Mouse (Mus musculus) thymus, postnatal 4 days (tissue): ENCODE measurements around the gene Rag2.

Experiments
- DNase-seq: peaks from one replicate; pipeline ENCODE4 v3.0.0; 2021

Gene Rag2

GRCm38 (mm10) chr2:101624526-101624925 lies at the start of gene Rag2:
Gene Rag2 (plus strand): TSS chr2:101624718.
- DNase-seq: peak; percentile 81

- DNase-seq: peak; percentile 6
These were observed 47.3 kb upstream of the Rag2 start for GRCm38 (mm10) chr2:101577243-101577642.

GRCm38 (mm10) chr2:101580027-101580426 lies 44.5 kb upstream of the Rag2 start:
- peak; percentile 7 for DNase-seq

- no peak for DNase-seq
These were observed 44.1 kb upstream of the Rag2 start for GRCm38 (mm10) chr2:101580428-101580827.

GRCm38 (mm10) chr2:101580977-101581376 lies 43.5 kb upstream of the Rag2 start:
- DNase-seq: peak; percentile 15

GRCm38 (mm10) chr2:101581418-101581817 lies 43.1 kb upstream of the Rag2 start:
- DNase-seq: peak; percentile 61

- DNase-seq: peak; percentile 23
These were observed 33.2 kb upstream of the Rag2 start for GRCm38 (mm10) chr2:101591356-101591755.

GRCm38 (mm10) chr2:101592023-101592841 lies 32.3 kb upstream of the Rag2 start:
- DNase-seq: peak; percentile 28

GRCm38 (mm10) chr2:101592886-101593285 lies 31.6 kb upstream of the Rag2 start:
- peak; percentile 12 for DNase-seq

- peak; percentile 26 for DNase-seq
These were observed 29.8 kb upstream of the Rag2 start for GRCm38 (mm10) chr2:101594681-101595080.

GRCm38 (mm10) chr2:101597186-101597585 lies 27.3 kb upstream of the Rag2 start:
- DNase-seq: peak; percentile 52

- peak; percentile 13 for DNase-seq
These were observed 26.0 kb upstream of the Rag2 start for GRCm38 (mm10) chr2:101598190-101599181.

- DNase-seq: peak; percentile 65
These were observed 23.8 kb upstream of the Rag2 start for GRCm38 (mm10) chr2:101600703-101601102.

- DNase-seq: no peak
These were observed 21.4 kb upstream of the Rag2 start for GRCm38 (mm10) chr2:101603099-101603498.

GRCm38 (mm10) chr2:101608232-101608894 lies 16.2 kb upstream of the Rag2 start:
- DNase-seq: peak; percentile 81

- DNase-seq: no peak
These were observed 13.7 kb upstream of the Rag2 start for GRCm38 (mm10) chr2:101610861-101611260.

GRCm38 (mm10) chr2:101615464-101616305 lies 8.8 kb upstream of the Rag2 start:
- DNase-seq: no peak

GRCm38 (mm10) chr2:101618373-101618772 lies 6.1 kb upstream of the Rag2 start:
- no peak for DNase-seq

GRCm38 (mm10) chr2:101620899-101621298 lies 3.6 kb upstream of the Rag2 start:
- DNase-seq: peak; percentile 59

GRCm38 (mm10) chr2:101621611-101622010 lies 2.9 kb upstream of the Rag2 start:
- no peak for DNase-seq

GRCm38 (mm10) chr2:101623042-101623441 lies 1.5 kb upstream of the Rag2 start:
- no peak for DNase-seq

GRCm38 (mm10) chr2:101624011-101624410 lies 507 bp upstream of the Rag2 start:
- DNase-seq: no peak
